Mouse (Mus musculus): Measurements from ENCODE around the gene Aire.

GRCm38 (mm10) chr10:78078276-78078675 is 34.9 kb upstream of the Aire start:
- TF ChIP-seq CTCF (IDR thresholded peaks at IDR 0.05) (no peak), EP300 (IDR thresholded peaks at IDR 0.05) (no peak)

Measured in lung, postnatal 0 days (tissue).